Mouse (Mus musculus) effector memory CD4-positive, alpha-beta T cell, adult 7 months (primary cell): ENCODE data around the gene Rhbdl1. TPM values are rescaled to one million over a fixed set of nuclear protein-coding genes. Genes with fewer than 3 reads are reported as not detected.

ENCODE experiments used
- polyA plus RNA-seq: library from polyadenylated mRNA; unstranded; fragments of 100-300 nt; shearing (Covaris generic); gene quantifications from one replicate; pipeline ENCODE4 v1.2.1, GENCODE M21; 2017

Gene Rhbdl1
- polyA plus RNA-seq, 1 experiment from 2014 or later: 0.55 TPM

Other genes with a start within 250 kb of the Rhbdl1 start
- not detected for gene Gng13, start 120.1 kb downstream of the Rhbdl1 start, polyA plus RNA-seq
- 5.7 TPM for gene Chtf18, start 109.9 kb downstream of the Rhbdl1 start, polyA plus RNA-seq
- 4.0 TPM for gene Rpusd1, start 109.6 kb downstream of the Rhbdl1 start, polyA plus RNA-seq
- gene Mslnl, start 101.3 kb downstream of the Rhbdl1 start, polyA plus RNA-seq: not detected
- 0.67 TPM for gene Msln, start 82.9 kb downstream of the Rhbdl1 start, polyA plus RNA-seq
- 20.4 TPM for gene Narfl, start 63.5 kb downstream of the Rhbdl1 start, polyA plus RNA-seq
- gene Haghl, start 51.6 kb downstream of the Rhbdl1 start, polyA plus RNA-seq: 26.4 TPM
- gene Ccdc78, start 50.7 kb downstream of the Rhbdl1 start, polyA plus RNA-seq: 0.69 TPM
- gene Fam173a, start 44.4 kb downstream of the Rhbdl1 start, polyA plus RNA-seq: 121 TPM
- gene AC134908.4, start 41.6 kb downstream of the Rhbdl1 start, polyA plus RNA-seq: not detected
- 26.0 TPM for gene Metrn, start 40.2 kb downstream of the Rhbdl1 start, polyA plus RNA-seq
- gene Fbxl16, start 28.2 kb downstream of the Rhbdl1 start, polyA plus RNA-seq: 0.18 TPM
- gene Wdr24, start 13.7 kb downstream of the Rhbdl1 start, polyA plus RNA-seq: 24.5 TPM
- 18.4 TPM for gene Jmjd8, start 8.4 kb downstream of the Rhbdl1 start, polyA plus RNA-seq
- 132 TPM for gene Stub1, start 3.9 kb downstream of the Rhbdl1 start, polyA plus RNA-seq
- gene Gm20683, start 4.5 kb upstream of the Rhbdl1 start, polyA plus RNA-seq: 0.46 TPM
- 18.4 TPM for gene Rhot2, start 7.6 kb upstream of the Rhbdl1 start, polyA plus RNA-seq
- 11.1 TPM for gene Wdr90, start 24.2 kb upstream of the Rhbdl1 start, polyA plus RNA-seq
- 4.1 TPM for gene Mcrip2, start 31.5 kb upstream of the Rhbdl1 start, polyA plus RNA-seq
- gene Mettl26, start 37.8 kb upstream of the Rhbdl1 start, polyA plus RNA-seq: 41.4 TPM
- 0.49 TPM for gene Wfikkn1, start 43.6 kb upstream of the Rhbdl1 start, polyA plus RNA-seq
- gene Rab40c, start 82.4 kb upstream of the Rhbdl1 start, polyA plus RNA-seq: 15.3 TPM
- 44.1 TPM for gene Pigq, start 107.6 kb upstream of the Rhbdl1 start, polyA plus RNA-seq
- not detected for gene Nhlrc4, start 107.7 kb upstream of the Rhbdl1 start, polyA plus RNA-seq
- gene A930017K11Rik, start 115.3 kb upstream of the Rhbdl1 start, polyA plus RNA-seq: not detected
- gene Capn15, start 148.5 kb upstream of the Rhbdl1 start, polyA plus RNA-seq: 18.6 TPM
- gene Rab11fip3, start 232.3 kb upstream of the Rhbdl1 start, polyA plus RNA-seq: 19.7 TPM